Mouse (Mus musculus) liver, postnatal 0 days (tissue): ENCODE data around the gene Ccdc180. TPM values are rescaled to one million over a fixed set of nuclear protein-coding genes. Genes with fewer than 3 reads are reported as not detected.

Experiments
- ATAC-seq: fragments of 200-750 bp; cut with Nextera tagmentation; 2 replicates; pipeline ENCODE4 v1.8.0; 2017; ENCODE audit warnings: mild to moderate bottlenecking, moderate library complexity
- DNase-seq: peaks from one replicate; pipeline ENCODE4 v3.0.0-alpha.2; 2016
- H3K27ac ChIP-seq: fragments of 300-500 bp; sonication (generic); 2 replicates; pipeline ENCODE4 v1.5.1; 2014; ENCODE audit warnings: antibody characterized with exemption, moderate library complexity, mild to moderate bottlenecking, low read depth
- H3K27me3 ChIP-seq: fragments of 300-500 bp; sonication (generic); 2 replicates; pipeline ENCODE4 v1.6.1; 2014; ENCODE audit warnings: low read length, control low read depth, mixed read lengths; ENCODE audit not compliant: insufficient read depth
- H3K36me3 ChIP-seq: fragments of 300-500 bp; sonication (generic); replicated peaks from 2 replicates; pipeline ENCODE4 v1.6.1; 2014; ENCODE audit warnings: mild to moderate bottlenecking, control low read depth, low read length, moderate library complexity, mixed read lengths; ENCODE audit not compliant: insufficient read depth
- H3K4me1 ChIP-seq: fragments of 300-500 bp; sonication (generic); 2 replicates; pipeline ENCODE4 v1.6.1; 2014; ENCODE audit warnings: antibody characterized with exemption, mild to moderate bottlenecking, control low read depth; ENCODE audit not compliant: insufficient read depth
- H3K4me2 ChIP-seq: fragments of 300-500 bp; sonication (generic); 2 replicates; pipeline ENCODE4 v1.6.1; 2014; ENCODE audit warnings: low read depth, mild to moderate bottlenecking, low read length, moderate library complexity, mixed read lengths
- H3K4me3 ChIP-seq: fragments of 300-500 bp; sonication (generic); 2 replicates; pipeline ENCODE4 v1.5.1; 2014; ENCODE audit warnings: low read depth, low read length
- H3K9ac ChIP-seq: fragments of 300-500 bp; sonication (generic); replicated peaks from 2 replicates; pipeline ENCODE4 v1.6.1; 2014; ENCODE audit warnings: mild to moderate bottlenecking, moderate library complexity
- H3K9me3 ChIP-seq: fragments of 300-500 bp; sonication (generic); 2 replicates; pipeline ENCODE4 v1.6.1; 2016; ENCODE audit warnings: mild to moderate bottlenecking, control low read depth, low read length, mixed read lengths
- CTCF ChIP-seq: sonication (generic); IDR thresholded peaks from 2 replicates; pipeline ENCODE4 v1.5.1; 2016; ENCODE audit warnings: antibody characterized with exemption, low read depth
- EP300 ChIP-seq: IDR thresholded peaks from 2 replicates; pipeline ENCODE4 v1.6.1; 2016; ENCODE audit warnings: antibody characterized with exemption, low read depth, mild to moderate bottlenecking
- WGBS: fragments of 180-500 bp; shearing (Covaris S2); extraction: QIAGEN DNeasy Blood & Tissue Kit; methylation state at CpG from one replicate; pipeline ENCODE4 v1.1.7; 2014; ENCODE audit not compliant: insufficient replicate concordance; 5-methylcytosine and 5-hydroxymethylcytosine counted together
- polyA plus RNA-seq: library from polyadenylated mRNA; unstranded; fragments of >200 nt; fragmentation: Nextera tagmentation; extraction: Ambion mirVana; gene quantifications from 2 replicates; pipeline ENCODE4 v1.2.1, GENCODE M21; 2015

Ccdc180 gene
- polyA plus RNA-seq, 1 experiment from 2014 or later: 0.16 TPM

DNA sequence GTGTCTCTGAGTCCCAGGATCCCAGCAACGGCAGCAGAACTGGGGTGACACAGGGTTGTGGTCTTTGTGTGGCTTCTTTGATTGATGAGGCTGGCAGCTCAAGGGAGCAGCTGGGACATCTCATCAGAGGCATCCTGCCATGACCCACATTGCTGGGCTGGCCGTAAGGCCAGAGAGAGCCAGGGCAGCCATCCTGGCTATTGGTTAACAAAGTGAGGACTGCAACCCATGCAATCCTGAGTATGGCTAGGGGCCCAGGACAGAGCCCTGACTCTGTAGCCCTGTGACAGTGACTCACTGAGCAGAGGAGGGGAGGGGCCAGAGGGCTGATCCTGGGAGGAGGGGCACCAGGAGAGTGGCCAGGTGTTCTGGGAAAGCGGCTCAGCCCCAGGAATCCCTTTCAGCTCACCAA is 38.5 kb upstream of the Ccdc180 start:
- H3K9me3 ChIP-seq: no peaks in the 10 kb centered on the region
- DNase-seq: peak; percentile 77
- H3K4me1 ChIP-seq: peaks cover 9% of the 10 kb centered on the region; the same call in 1 of the 2 replicates
- no peaks in the 10 kb centered on the region for H3K36me3 ChIP-seq
- H3K4me2 ChIP-seq: peak overlapping the region; percentile 44; the same call in 1 of the 2 replicates
- H3K27ac ChIP-seq: peak overlapping the region; percentile 76
- peak; percentile 97 for ATAC-seq
- H3K4me3 ChIP-seq: no peak overlapping the region
- TF ChIP-seq EP300 (peak; percentile 28; the same call in 1 of the 2 replicates), CTCF (no peak)
- no peak overlapping the region for H3K9ac ChIP-seq
- no peaks in the 10 kb centered on the region for H3K27me3 ChIP-seq
- 27% methylated on average over 3 of the region's 3 CpGs for WGBS

DNA sequence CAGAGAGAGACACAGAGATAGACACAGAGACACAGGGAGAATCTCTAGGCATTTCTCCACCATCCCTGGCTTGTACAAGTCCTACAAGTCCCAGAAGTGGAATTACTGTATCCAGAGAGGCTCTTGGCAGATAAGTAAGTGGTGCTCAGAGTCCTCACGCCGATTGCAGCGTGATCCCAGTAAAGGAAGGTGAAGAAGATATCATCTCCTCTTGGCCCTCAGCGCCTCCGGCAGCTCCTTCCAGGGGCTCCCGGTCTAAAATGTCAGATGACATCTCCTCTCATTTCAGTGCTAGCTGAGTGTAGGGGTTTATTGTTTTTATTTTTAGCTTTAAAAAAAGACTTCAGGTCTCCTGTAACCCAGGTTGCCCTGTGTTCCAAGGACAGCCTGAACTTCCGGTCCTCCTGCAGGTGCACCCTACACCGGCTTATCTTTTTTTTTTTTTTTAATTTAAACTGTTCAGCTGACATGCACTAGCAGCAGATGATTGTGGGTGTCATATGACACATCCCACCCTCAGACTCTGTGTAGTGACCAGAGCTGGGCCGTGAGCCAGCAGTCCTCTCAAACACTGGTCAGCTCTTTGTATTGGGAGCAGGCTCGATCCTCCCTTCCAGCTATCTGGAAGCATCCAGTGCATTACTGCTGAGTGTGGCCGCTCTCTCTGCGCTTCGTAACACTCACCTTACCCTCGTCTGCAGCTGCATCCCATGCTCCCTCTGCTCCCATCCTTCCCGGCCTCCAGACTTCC is 36.4 kb upstream of the Ccdc180 start:
- H3K9ac ChIP-seq: no peak overlapping the region
- DNase-seq (no peak), ATAC-seq (no peak)
- H3K27ac ChIP-seq: no peak overlapping the region
- no peaks in the 10 kb centered on the region for H3K36me3 ChIP-seq
- WGBS: 75% methylated on average over 15 of the region's 15 CpGs
- no peak for TF ChIP-seq CTCF
- TF ChIP-seq EP300: no peak
- H3K9me3 ChIP-seq: no peaks in the 10 kb centered on the region
- no peak overlapping the region for H3K4me3 ChIP-seq
- no peaks in the 10 kb centered on the region for H3K27me3 ChIP-seq
- peaks cover 3% of the 10 kb centered on the region; the same call in 1 of the 2 replicates for H3K4me1 ChIP-seq
- H3K4me2 ChIP-seq: no peak overlapping the region

DNA sequence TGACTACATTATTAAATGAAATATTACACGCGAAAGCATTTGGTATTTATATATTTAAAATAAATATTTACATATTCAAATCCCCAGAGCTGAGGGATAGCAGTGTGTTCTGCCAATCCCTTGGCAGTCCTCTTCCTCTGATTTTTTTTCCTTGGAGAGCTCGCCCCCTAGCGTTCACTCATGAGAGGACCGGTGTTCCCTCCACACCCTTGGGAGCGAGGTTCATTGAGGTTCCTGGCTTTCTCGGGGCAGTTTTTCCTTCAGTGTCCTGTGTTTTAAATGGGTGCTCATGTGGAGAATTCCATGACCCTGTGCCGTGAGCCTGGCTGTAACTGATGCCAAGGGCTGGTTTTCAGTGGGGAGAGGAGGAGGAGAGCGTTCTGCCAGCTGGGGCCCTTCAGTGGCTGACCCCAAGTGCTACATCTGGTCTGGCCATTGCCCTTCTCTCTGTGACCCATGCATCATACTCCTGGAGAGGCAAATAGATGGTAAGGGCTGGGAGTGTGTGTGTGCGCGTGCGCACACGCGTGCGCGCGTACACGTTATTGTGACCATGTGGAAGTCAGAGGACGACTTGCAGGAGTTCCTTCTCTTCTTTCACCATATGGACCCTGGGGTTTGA is 34.2 kb upstream of the Ccdc180 start:
- H3K4me3 ChIP-seq: no peak overlapping the region
- H3K36me3 ChIP-seq: peaks cover 4% of the 10 kb centered on the region; the same call in 1 of the 2 replicates
- TF ChIP-seq CTCF (peak; percentile 80), EP300 (no peak)
- DNase-seq (peak; percentile 71), ATAC-seq (no peak)
- no peak overlapping the region for H3K4me2 ChIP-seq
- no peak overlapping the region for H3K9ac ChIP-seq
- H3K27ac ChIP-seq: no peak overlapping the region
- no peaks in the 10 kb centered on the region for H3K9me3 ChIP-seq
- no peaks in the 10 kb centered on the region for H3K27me3 ChIP-seq
- no peaks in the 10 kb centered on the region; the same call in 1 of the 2 replicates for H3K4me1 ChIP-seq
- WGBS: 50% methylated on average over 19 of the region's 19 CpGs

DNA sequence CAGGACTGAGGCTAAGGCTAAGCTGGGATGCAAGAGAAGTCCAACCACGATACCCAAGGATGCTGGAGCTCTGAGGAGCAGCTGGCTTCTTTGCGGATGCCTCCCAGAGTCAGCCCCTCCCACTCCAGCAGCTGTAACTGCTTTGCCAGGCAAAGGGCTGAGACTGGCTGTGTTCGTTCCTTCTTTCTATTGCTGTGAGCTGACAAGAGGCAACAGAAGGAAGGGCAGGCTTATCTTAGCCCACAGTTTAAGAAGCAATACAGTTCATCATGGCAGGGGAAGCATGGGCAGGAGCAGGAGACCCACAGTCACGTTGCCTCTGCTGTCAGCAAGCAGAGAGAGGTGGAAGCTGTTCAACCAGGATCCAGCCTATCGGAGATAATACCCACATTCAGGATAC is 28.9 kb upstream of the Ccdc180 start:
- Histone ChIP-seq H3K9me3 (no peaks in the 10 kb centered on the region), H3K4me3 (no peak overlapping the region), H3K27ac (no peak overlapping the region), H3K4me2 (no peak overlapping the region), H3K9ac (no peak overlapping the region), H3K4me1 (no peaks in the 10 kb centered on the region), H3K27me3 (no peaks in the 10 kb centered on the region), H3K36me3 (peaks cover 12% of the 10 kb centered on the region; the same call in 1 of the 2 replicates)
- 39% methylated on average over 5 of the region's 5 CpGs for WGBS
- no peak for DNase-seq
- TF ChIP-seq EP300: no peak
- no peak for TF ChIP-seq CTCF
- ATAC-seq: no peak

DNA sequence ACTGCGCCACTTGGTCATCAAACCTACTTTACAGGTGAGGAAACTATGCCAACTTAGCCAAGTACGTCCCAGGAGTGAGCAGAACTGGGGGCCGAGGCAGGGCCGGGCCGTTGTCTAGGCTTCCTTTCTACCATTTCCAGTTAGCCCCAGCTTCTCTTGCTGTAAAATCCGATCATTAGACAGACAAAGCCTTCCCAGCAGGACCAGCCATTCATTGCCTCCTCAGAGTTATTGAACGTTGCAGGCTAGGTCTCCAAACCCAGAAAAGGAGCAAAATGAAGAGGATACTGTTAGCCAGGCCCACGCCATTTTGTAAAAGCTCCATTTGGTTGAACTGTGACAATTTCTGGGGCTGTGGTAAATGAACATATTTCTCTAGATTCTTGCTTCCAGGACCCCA is 22.7 kb upstream of the Ccdc180 start:
- Histone ChIP-seq H3K27me3 (no peaks in the 10 kb centered on the region), H3K4me2 (no peak overlapping the region), H3K9ac (no peak overlapping the region), H3K9me3 (no peaks in the 10 kb centered on the region), H3K4me1 (no peaks in the 10 kb centered on the region), H3K36me3 (peaks cover 7% of the 10 kb centered on the region; the same call in 1 of the 2 replicates), H3K27ac (no peak overlapping the region), H3K4me3 (no peak overlapping the region)
- DNase-seq (no peak), ATAC-seq (no peak)
- no peak for TF ChIP-seq CTCF
- TF ChIP-seq EP300: no peak
- 76% methylated on average over 8 of the region's 8 CpGs for WGBS

DNA sequence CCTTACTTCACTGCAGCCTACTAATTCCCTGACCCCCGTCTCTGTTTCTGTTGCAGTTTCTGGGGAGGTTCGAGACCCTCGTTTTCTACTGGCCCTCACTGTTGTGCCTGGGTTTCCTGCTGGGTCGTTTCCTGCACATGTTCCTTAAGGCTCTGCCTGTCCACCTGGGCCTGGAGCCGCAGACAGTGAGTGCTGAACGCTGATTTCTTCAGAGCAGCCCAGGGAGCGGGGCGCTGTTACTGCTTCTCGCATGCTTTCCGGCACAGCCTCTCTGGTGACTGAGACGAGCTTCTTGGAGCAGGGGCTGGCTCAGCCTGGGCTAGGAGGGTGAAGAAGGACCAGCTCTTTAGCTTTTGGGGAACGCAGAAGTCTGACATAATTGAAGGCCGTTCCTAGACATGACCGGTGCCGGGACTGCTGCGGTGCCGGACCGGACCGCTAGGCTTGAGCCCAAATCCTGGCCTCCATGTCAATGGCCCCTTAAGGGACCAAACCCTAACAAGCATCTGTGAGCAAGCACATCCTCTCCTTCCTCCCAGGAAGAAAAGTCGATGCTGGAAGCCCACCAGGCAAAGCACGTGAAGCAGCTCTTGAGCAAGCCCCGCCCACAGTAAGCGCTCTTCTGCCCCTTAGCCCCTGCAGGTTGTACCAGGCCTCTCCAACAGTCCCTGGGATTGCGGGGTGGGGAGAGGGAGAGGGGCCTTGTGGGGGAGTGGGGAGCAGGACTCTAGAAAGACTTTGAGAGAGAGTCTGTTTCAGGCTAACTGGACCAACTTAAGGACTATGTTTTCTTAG is 20.9 kb upstream of the Ccdc180 start:
- no peak overlapping the region for H3K27ac ChIP-seq
- H3K4me3 ChIP-seq: no peak overlapping the region
- peaks cover 18% of the 10 kb centered on the region; the same call in 1 of the 2 replicates for H3K36me3 ChIP-seq
- DNase-seq: no peak
- H3K27me3 ChIP-seq: no peaks in the 10 kb centered on the region
- H3K9me3 ChIP-seq: no peaks in the 10 kb centered on the region
- 49% methylated on average over 24 of the region's 24 CpGs for WGBS
- no peak for ATAC-seq
- no peak overlapping the region for H3K4me2 ChIP-seq
- no peak for TF ChIP-seq EP300
- no peak for TF ChIP-seq CTCF
- H3K9ac ChIP-seq: no peak overlapping the region
- no peaks in the 10 kb centered on the region for H3K4me1 ChIP-seq
